Mouse (Mus musculus) embryonic facial prominence, embryonic 14.5 days (tissue): ENCODE data around the gene N4bp2l2. TPM values are rescaled to one million over a fixed set of nuclear protein-coding genes. Genes with fewer than 3 reads are reported as not detected.

Experiments used
- ATAC-seq: fragments of 200-750 bp; cut with Nextera tagmentation; 2 replicates; pipeline ENCODE4 v1.8.0; 2017; ENCODE audit warnings: low read depth, moderate number of reproducible peaks, moderate TSS enrichment
- DNase-seq: peaks from one replicate; pipeline ENCODE4 v3.0.0-alpha.2; 2015; ENCODE audit warnings: low spot score
- H3K27ac ChIP-seq: fragments of 300-500 bp; sonication (generic); replicated peaks from 2 replicates; pipeline ENCODE4 v1.5.1; 2014; ENCODE audit warnings: low read depth, mild to moderate bottlenecking, low read length, moderate library complexity
- H3K27me3 ChIP-seq: fragments of 300-500 bp; sonication (generic); replicated peaks from 2 replicates; pipeline ENCODE4 v1.6.1; 2014; ENCODE audit warnings: low read length; ENCODE audit not compliant: control insufficient read depth, insufficient read depth
- H3K36me3 ChIP-seq: fragments of 300-500 bp; sonication (generic); 2 replicates; pipeline ENCODE4 v1.6.1; 2014; ENCODE audit warnings: low read length, mixed read lengths; ENCODE audit not compliant: control insufficient read depth, insufficient read depth
- H3K4me1 ChIP-seq: fragments of 300-500 bp; sonication (generic); 2 replicates; pipeline ENCODE4 v1.6.1; 2014; ENCODE audit warnings: antibody characterized with exemption, low read length; ENCODE audit not compliant: control insufficient read depth, insufficient read depth
- H3K4me2 ChIP-seq: fragments of 300-500 bp; sonication (generic); 2 replicates; pipeline ENCODE4 v1.6.1; 2014; ENCODE audit warnings: low read depth, mild to moderate bottlenecking, low read length, moderate library complexity, mixed read lengths
- H3K4me3 ChIP-seq: fragments of 300-500 bp; sonication (generic); 2 replicates; pipeline ENCODE4 v1.5.1; 2014; ENCODE audit warnings: low read depth, mild to moderate bottlenecking, low read length
- H3K9ac ChIP-seq: fragments of 300-500 bp; sonication (generic); 2 replicates; pipeline ENCODE4 v1.6.1; 2014; ENCODE audit warnings: low read depth, mild to moderate bottlenecking, low read length, moderate library complexity, mixed read lengths
- H3K9me3 ChIP-seq: fragments of 300-500 bp; sonication (generic); 2 replicates; pipeline ENCODE4 v1.6.1; 2016; ENCODE audit warnings: low read length; ENCODE audit not compliant: control insufficient read depth
- WGBS: fragments of 180-500 bp; shearing (Covaris S2); extraction: QIAGEN DNeasy Blood & Tissue Kit; methylation state at CpG from one replicate; pipeline ENCODE4 v1.1.7; 2014; 5-methylcytosine and 5-hydroxymethylcytosine counted together
- polyA plus RNA-seq: library from polyadenylated mRNA; unstranded; fragments of >200 nt; fragmentation: Nextera tagmentation; extraction: Ambion mirVana; gene quantifications from 2 replicates; pipeline ENCODE4 v1.2.1, GENCODE M21; 2014

The N4bp2l2 gene
- polyA plus RNA-seq, 1 experiment from 2014 or later, result 41.6 TPM

DNA sequence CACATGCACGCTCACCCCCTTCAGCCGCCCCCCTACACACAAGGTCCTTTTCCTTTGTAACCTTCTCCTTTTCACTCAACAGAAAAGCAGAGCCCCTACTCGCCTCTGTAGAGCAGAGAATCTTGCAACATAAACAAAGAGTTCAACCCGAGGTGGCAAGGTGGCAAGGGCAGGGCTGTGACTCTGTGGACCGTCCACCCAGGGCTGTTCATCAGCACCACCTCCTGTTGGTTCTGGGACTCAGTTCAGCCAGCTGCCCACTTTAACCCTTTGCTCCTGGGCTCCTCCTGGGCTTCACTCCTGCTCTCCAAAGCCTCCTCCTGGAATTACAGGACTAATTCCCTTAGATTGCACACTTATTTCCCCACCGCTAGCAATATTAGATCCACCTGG, 81.7 kb downstream of the N4bp2l2 start:
- ATAC-seq (no peak), DNase-seq (no peak)
- no peaks in the 10 kb centered on the region for H3K27me3 ChIP-seq
- no peak overlapping the region for H3K4me2 ChIP-seq
- no peaks in the 10 kb centered on the region for H3K9me3 ChIP-seq
- H3K4me3 ChIP-seq, result no peak overlapping the region
- no peak overlapping the region for H3K9ac ChIP-seq
- H3K4me1 ChIP-seq, result no peaks in the 10 kb centered on the region
- no peak overlapping the region for H3K27ac ChIP-seq
- 48% methylated on average over 6 of the region's 6 CpGs for WGBS
- no peaks in the 10 kb centered on the region for H3K36me3 ChIP-seq

DNA sequence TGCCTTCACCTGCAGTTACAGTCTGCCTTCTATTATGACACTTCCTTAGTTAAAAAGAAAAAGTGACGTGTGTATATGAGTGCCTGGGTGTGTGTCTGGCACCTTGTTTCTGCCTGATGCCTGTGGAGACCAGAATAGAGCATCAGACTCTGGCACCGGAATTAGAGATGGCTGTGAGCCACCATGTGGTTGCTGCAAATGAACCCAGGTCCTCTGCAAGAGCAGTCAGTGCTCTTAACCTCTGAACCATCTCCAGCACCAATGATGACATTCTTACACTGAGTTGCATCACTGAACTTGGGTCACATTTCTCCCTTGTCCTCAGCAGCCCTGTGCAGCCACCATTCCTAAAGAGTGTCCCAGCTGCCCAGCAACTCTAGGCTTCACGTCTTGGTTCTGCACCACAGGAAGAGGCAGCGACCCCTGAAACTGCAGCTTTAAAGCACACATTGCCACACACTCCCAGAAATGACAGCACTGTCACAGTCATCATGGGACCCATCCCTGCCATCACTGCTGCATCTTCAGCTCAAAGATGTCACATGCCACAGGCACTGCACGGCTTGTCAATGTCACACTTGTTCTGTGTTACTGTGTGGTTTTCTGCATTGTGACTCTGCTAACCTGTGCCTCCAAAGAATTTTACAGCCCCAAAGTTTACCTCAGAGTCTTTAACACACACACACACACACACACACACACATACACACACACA, 82.2 kb downstream of the N4bp2l2 start:
- Histone ChIP-seq H3K4me3 (no peak overlapping the region), H3K27ac (no peak overlapping the region), H3K9me3 (no peaks in the 10 kb centered on the region), H3K4me2 (no peak overlapping the region), H3K4me1 (no peaks in the 10 kb centered on the region), H3K36me3 (no peaks in the 10 kb centered on the region), H3K9ac (no peak overlapping the region), H3K27me3 (no peaks in the 10 kb centered on the region)
- no peak for ATAC-seq
- 67% methylated on average over 5 of the region's 5 CpGs for WGBS
- DNase-seq, result no peak

GRCm38 (mm10) chr5:150583181-150583580, 82.8 kb downstream of the N4bp2l2 start:
- Histone ChIP-seq H3K27me3 (no peaks in the 10 kb centered on the region), H3K9ac (no peak overlapping the region), H3K4me1 (no peaks in the 10 kb centered on the region), H3K36me3 (no peaks in the 10 kb centered on the region), H3K27ac (no peak overlapping the region), H3K4me3 (no peak overlapping the region), H3K9me3 (no peaks in the 10 kb centered on the region), H3K4me2 (no peak overlapping the region)
- 80% methylated on average over 5 of the region's 5 CpGs for WGBS
- DNase-seq, result no peak
- no peak for ATAC-seq

- Histone ChIP-seq H3K9ac (no peak overlapping the region), H3K4me2 (no peak overlapping the region), H3K36me3 (no peaks in the 10 kb centered on the region), H3K9me3 (no peaks in the 10 kb centered on the region), H3K4me3 (no peak overlapping the region), H3K4me1 (no peaks in the 10 kb centered on the region), H3K27me3 (no peaks in the 10 kb centered on the region), H3K27ac (no peak overlapping the region)
- 65% methylated on average over 6 of the region's 6 CpGs for WGBS
- ATAC-seq (no peak), DNase-seq (no peak)
These were observed 84.8 kb downstream of the N4bp2l2 start for GRCm38 (mm10) chr5:150581180-150581579.

DNA sequence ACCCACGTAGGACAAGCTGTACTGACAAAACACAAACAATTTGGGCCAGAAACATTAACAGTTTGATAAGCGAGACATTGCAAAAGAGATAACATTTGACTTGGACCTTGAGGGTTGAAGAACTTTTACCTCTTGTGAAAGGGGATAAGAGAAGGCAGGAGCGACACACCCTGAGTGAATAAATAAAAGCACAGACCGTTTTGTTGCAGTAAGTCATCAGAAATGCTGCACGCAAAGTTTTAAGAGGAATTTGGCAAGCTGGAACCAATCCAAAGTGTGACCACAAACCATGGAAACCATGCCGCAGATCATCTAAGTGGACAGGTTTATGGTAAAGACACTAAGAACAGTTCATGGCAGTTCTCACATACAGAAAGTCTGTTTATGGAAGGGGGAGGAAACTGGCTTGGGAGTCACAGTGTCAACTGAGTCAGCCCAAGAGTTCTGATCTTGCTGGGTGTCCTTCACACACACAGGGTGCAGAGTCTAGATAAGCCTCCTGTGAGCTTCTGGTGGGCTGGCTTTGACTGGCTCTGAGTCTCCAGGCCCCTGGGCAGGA, 87.3 kb downstream of the N4bp2l2 start:
- DNase-seq (no peak), ATAC-seq (no peak)
- Histone ChIP-seq H3K9me3 (no peaks in the 10 kb centered on the region), H3K27me3 (no peaks in the 10 kb centered on the region), H3K4me2 (no peak overlapping the region), H3K36me3 (no peaks in the 10 kb centered on the region), H3K9ac (no peak overlapping the region), H3K4me1 (no peaks in the 10 kb centered on the region), H3K27ac (no peak overlapping the region), H3K4me3 (no peak overlapping the region)
- whole genome bisulfite sequencing, result 59% methylated on average over 6 of the region's 6 CpGs

GRCm38 (mm10) chr5:150576832-150577231, 89.2 kb downstream of the N4bp2l2 start:
- ATAC-seq (no peak), DNase-seq (no peak)
- Histone ChIP-seq H3K27me3 (no peaks in the 10 kb centered on the region), H3K27ac (no peak overlapping the region), H3K4me3 (no peak overlapping the region), H3K36me3 (peaks cover 10% of the 10 kb centered on the region; the same call in 1 of the 2 replicates), H3K4me1 (no peaks in the 10 kb centered on the region), H3K4me2 (no peak overlapping the region), H3K9me3 (no peaks in the 10 kb centered on the region), H3K9ac (no peak overlapping the region)
- 84% methylated on average over 11 of the region's 11 CpGs for WGBS

DNA sequence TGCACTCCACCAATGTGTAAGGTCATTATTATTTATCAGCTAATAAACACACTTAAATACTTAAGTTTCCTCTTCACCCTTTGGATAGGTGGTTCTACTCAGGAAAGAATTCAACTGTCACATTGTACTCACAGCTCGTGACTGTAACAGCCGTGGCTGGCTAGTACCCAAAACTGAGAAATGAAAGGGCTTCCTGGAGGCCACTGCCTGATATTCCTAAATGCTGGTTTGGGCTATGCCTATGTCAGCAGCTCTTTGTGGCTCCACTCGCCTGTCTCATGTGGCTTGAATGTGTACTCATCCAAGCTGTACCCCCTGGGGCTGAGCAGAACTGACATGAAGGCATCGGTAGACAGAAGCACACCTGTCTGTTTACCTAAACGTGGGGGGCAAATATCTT, 91.1 kb downstream of the N4bp2l2 start:
- DNase-seq (no peak), ATAC-seq (no peak)
- Histone ChIP-seq H3K27me3 (no peaks in the 10 kb centered on the region), H3K4me3 (no peak overlapping the region), H3K4me2 (no peak overlapping the region), H3K9ac (no peak overlapping the region), H3K27ac (no peak overlapping the region), H3K4me1 (no peaks in the 10 kb centered on the region), H3K9me3 (no peaks in the 10 kb centered on the region), H3K36me3 (peaks cover 14% of the 10 kb centered on the region; the same call in 1 of the 2 replicates)
- 71% methylated on average over 5 of the region's 5 CpGs for WGBS

DNA sequence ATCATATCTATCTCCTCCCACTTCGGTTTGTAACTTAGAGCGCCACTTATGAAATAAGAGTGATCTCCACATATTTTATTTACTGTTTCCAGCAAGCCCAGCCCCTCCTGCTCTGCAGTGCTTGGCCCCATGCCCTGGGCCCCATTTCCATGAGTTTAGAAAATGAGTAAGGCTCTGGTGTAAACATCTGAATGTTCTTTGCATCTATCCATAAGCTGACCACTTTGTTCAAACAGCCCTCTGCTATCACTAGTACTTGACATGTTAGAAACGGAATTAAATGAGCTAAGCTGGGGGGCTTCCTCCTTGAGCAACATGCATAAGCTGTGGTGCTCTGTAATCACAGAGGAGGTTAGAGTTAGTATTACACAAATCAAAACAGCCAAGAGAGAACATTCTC, 91.6 kb downstream of the N4bp2l2 start:
- ATAC-seq (no peak), DNase-seq (no peak)
- Histone ChIP-seq H3K27ac (no peak overlapping the region), H3K36me3 (peaks cover 14% of the 10 kb centered on the region), H3K4me2 (no peak overlapping the region), H3K9me3 (no peaks in the 10 kb centered on the region), H3K27me3 (no peaks in the 10 kb centered on the region), H3K9ac (no peak overlapping the region), H3K4me1 (no peaks in the 10 kb centered on the region), H3K4me3 (no peak overlapping the region)
- WGBS, result 84% methylated on average over 3 of the region's 3 CpGs
